Mouse (Mus musculus) kidney, postnatal 0 days (tissue): ENCODE measurements around the gene Gm43064. TPM values are rescaled to one million over a fixed set of nuclear protein-coding genes. Genes with fewer than 3 reads are reported as not detected.
"Not testable (repeated sequence)": the region's sequence is repeated elsewhere in the genome, so short reads cannot be mapped to it uniquely, and the experiment has no call there.

ENCODE experiments used
- ATAC-seq: fragments of 200-750 bp; cut with Nextera tagmentation; replicated peaks from 2 replicates; pipeline ENCODE4 v1.8.0; 2017; ENCODE audit warnings: low read depth, moderate number of reproducible peaks, moderate TSS enrichment, moderate library complexity; ENCODE audit not compliant: low FRiP score
- DNase-seq: peaks from one replicate; pipeline ENCODE4 v3.0.0-alpha.2; 2016; ENCODE audit warnings: low spot score
- H3K27ac ChIP-seq: fragments of 300-500 bp; sonication (generic); 2 replicates; pipeline ENCODE4 v1.5.1; 2014; ENCODE audit warnings: mild to moderate bottlenecking
- H3K27me3 ChIP-seq: fragments of 300-500 bp; sonication (generic); 2 replicates; pipeline ENCODE4 v1.6.1; 2014; ENCODE audit warnings: low read length, mixed read lengths; ENCODE audit not compliant: insufficient read depth
- H3K36me3 ChIP-seq: fragments of 300-500 bp; sonication (generic); 2 replicates; pipeline ENCODE4 v1.6.1; 2014; ENCODE audit warnings: low read length, mixed read lengths; ENCODE audit not compliant: insufficient read depth
- H3K4me1 ChIP-seq: fragments of 300-500 bp; sonication (generic); replicated peaks from 2 replicates; pipeline ENCODE4 v1.6.1; 2014; ENCODE audit warnings: antibody characterized with exemption, low read length, mixed read lengths; ENCODE audit not compliant: insufficient read depth
- H3K4me2 ChIP-seq: fragments of 300-500 bp; sonication (generic); 2 replicates; pipeline ENCODE4 v1.6.1; 2014; ENCODE audit warnings: mild to moderate bottlenecking, low read length, moderate library complexity, mixed read lengths
- H3K4me3 ChIP-seq: fragments of 300-500 bp; sonication (generic); replicated peaks from 2 replicates; pipeline ENCODE4 v1.5.1; 2014; ENCODE audit warnings: low read depth, low read length
- H3K9ac ChIP-seq: fragments of 300-500 bp; sonication (generic); 2 replicates; pipeline ENCODE4 v1.6.1; 2014; ENCODE audit warnings: low read depth, low read length
- H3K9me3 ChIP-seq: fragments of 300-500 bp; sonication (generic); replicated peaks from 2 replicates; pipeline ENCODE4 v1.6.1; 2016; ENCODE audit warnings: low read length, inconsistent platforms, mixed read lengths
- CTCF ChIP-seq: IDR thresholded peaks from 2 replicates; pipeline ENCODE4 v1.5.1; 2016; ENCODE audit warnings: antibody characterized with exemption, low read depth, mild to moderate bottlenecking, moderate library complexity
- WGBS: fragments of 180-500 bp; shearing (Covaris S2); extraction: QIAGEN DNeasy Blood & Tissue Kit; methylation state at CpG from one replicate; pipeline ENCODE4 v1.1.7; 2014; 5-methylcytosine and 5-hydroxymethylcytosine counted together
- polyA plus RNA-seq: library from polyadenylated mRNA; unstranded; fragments of >200 nt; fragmentation: Nextera tagmentation; extraction: Ambion mirVana; gene quantifications from 2 replicates; pipeline ENCODE4 v1.2.1, GENCODE M21; 2015

Gm43064 gene
- polyA plus RNA-seq, 1 experiment from 2014 or later: 0.12 TPM

GRCm38 (mm10) chr3:103809799-103810150, 402 bp downstream of the Gm43064 start:
- Histone ChIP-seq H3K9me3 (no peaks in the 10 kb centered on the region), H3K4me2 (peak overlapping the region; percentile 81), H3K36me3 (peaks cover 16% of the 10 kb centered on the region), H3K27ac (peak overlapping the region; percentile 93), H3K4me1 (0 out of 2 replicates have a peak, but pooled peaks cover 8% of the 10 kb centered on the region), H3K27me3 (no peaks in the 10 kb centered on the region), H3K4me3 (peak overlapping the region; percentile 86), H3K9ac (peak overlapping the region; percentile 74)
- no peak for DNase-seq
- 2% methylated on average over 14 of the region's 14 CpGs for whole genome bisulfite sequencing
- peak; percentile 23; the same call in 1 of the 2 replicates for ATAC-seq
- TF ChIP-seq CTCF: no peak

- Histone ChIP-seq H3K9me3 (no peaks in the 10 kb centered on the region), H3K4me3 (no peak overlapping the region), H3K36me3 (peaks cover 13% of the 10 kb centered on the region; the same call in 1 of the 2 replicates), H3K27ac (no peak overlapping the region), H3K4me2 (no peak overlapping the region), H3K4me1 (0 out of 2 replicates have a peak, but pooled peaks cover 8% of the 10 kb centered on the region), H3K27me3 (no peaks in the 10 kb centered on the region), H3K9ac (no peak overlapping the region)
- ATAC-seq: no peak
- 90% methylated on average over 6 of the region's 6 CpGs for WGBS
- TF ChIP-seq CTCF: no peak
- DNase-seq: no peak
These were observed 1.6 kb downstream of the Gm43064 start for GRCm38 (mm10) chr3:103810967-103811366.

- H3K36me3 ChIP-seq: peaks cover 4% of the 10 kb centered on the region; the same call in 1 of the 2 replicates
- no peaks in the 10 kb centered on the region for H3K4me1 ChIP-seq
- H3K27ac ChIP-seq: no peak overlapping the region
- TF ChIP-seq CTCF: peak; percentile 45
- ATAC-seq: no peak
- no peak overlapping the region for H3K4me3 ChIP-seq
- no peaks in the 10 kb centered on the region for H3K27me3 ChIP-seq
- H3K9me3 ChIP-seq: no peaks in the 10 kb centered on the region
- DNase-seq: no peak
- no peak overlapping the region for H3K4me2 ChIP-seq
- H3K9ac ChIP-seq: no peak overlapping the region
These were observed 18.2 kb downstream of the Gm43064 start for GRCm38 (mm10) chr3:103827548-103827947.

DNA sequence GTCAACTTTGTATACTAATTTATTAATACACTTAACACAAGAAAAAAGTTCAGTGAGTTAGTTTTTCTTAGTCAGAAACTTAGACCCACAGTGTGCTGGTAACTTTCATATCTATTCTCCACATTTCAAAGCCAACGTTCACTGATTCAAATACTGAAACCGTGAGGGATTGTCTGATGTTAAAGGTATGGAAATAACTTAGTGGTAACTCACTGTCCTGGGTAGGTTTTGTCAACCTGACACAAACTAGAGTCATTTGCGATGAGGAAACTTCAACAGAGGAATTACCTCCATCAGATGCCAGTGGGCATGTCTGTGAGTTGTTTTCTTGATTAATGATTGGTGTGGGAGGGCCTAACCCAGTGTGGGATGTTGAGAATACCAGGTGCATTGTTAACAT, 19.7 kb downstream of the Gm43064 start:
- Histone ChIP-seq H3K27ac (no peak overlapping the region), H3K4me2 (no peak overlapping the region), H3K4me3 (no peak overlapping the region), H3K9ac (no peak overlapping the region), H3K36me3 (no peaks in the 10 kb centered on the region), H3K27me3 (no peaks in the 10 kb centered on the region), H3K4me1 (no peaks in the 10 kb centered on the region), H3K9me3 (no peaks in the 10 kb centered on the region)
- TF ChIP-seq CTCF: no peak
- no peak for ATAC-seq
- WGBS: 76% methylated on average over 3 of the region's 3 CpGs
- no peak for DNase-seq

GRCm38 (mm10) chr3:103830681-103831080, 21.3 kb downstream of the Gm43064 start:
- DNase-seq: peak; percentile 34
- H3K4me1 ChIP-seq, H3K27ac ChIP-seq, H3K36me3 ChIP-seq, H3K4me2 ChIP-seq, H3K9ac ChIP-seq, H3K27me3 ChIP-seq, ATAC-seq, H3K4me3 ChIP-seq, H3K9me3 ChIP-seq: not testable (repeated sequence)
- WGBS: 72% methylated on average over 1 of the region's 1 CpGs
- TF ChIP-seq CTCF: peak; percentile 53

- Histone ChIP-seq H3K4me3 (no peak overlapping the region), H3K27me3 (no peaks in the 10 kb centered on the region), H3K4me2 (no peak overlapping the region), H3K4me1 (no peaks in the 10 kb centered on the region), H3K9ac (no peak overlapping the region), H3K27ac (no peak overlapping the region), H3K9me3 (no peaks in the 10 kb centered on the region), H3K36me3 (no peaks in the 10 kb centered on the region)
- ATAC-seq (no peak), DNase-seq (no peak)
- no peak for TF ChIP-seq CTCF
- WGBS: 77% methylated on average over 7 of the region's 7 CpGs
These were observed 21.8 kb downstream of the Gm43064 start for GRCm38 (mm10) chr3:103831146-103831545.

DNA sequence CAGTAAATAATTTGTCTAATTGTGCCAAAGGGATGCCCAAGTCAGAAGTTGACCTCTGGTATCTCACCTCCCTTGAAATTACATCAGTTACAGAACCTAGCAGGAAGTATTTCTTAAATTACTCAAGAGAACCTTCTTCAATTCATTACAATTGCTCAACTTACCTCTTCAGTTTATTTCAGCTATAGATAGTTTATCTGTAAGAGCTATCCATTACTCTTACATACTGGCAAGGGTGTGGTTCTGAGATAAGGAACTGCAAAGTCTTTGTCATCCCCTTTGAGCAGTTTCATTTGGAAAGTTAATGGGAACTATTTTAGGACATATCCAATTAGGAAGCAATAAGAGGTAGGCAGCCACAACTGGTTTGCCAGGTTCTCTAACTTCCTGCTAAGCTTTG, 23.1 kb downstream of the Gm43064 start, which contains the start of gene Bcl2l15:
Gene Bcl2l15, plus strand, starts transcription at position 176 of the 400 bp plus-strand sequence.
- Histone ChIP-seq H3K9ac (no peak within 1 kb of the TSS), H3K4me2 (no peak within 1 kb of the TSS), H3K9me3 (no peaks in the 10 kb centered on the region), H3K4me3 (no peak within 1 kb of the TSS), H3K27me3 (no peaks in the 10 kb centered on the region), H3K36me3 (no peaks in the 10 kb centered on the region), H3K27ac (no peak within 1 kb of the TSS), H3K4me1 (no peaks in the 10 kb centered on the region)
- TF ChIP-seq CTCF: no peak
- DNase-seq: no peak
- ATAC-seq: no peak
